Mouse (Mus musculus): ENCODE measurements around the gene Gm20388.

- TF ChIP-seq CTCF (IDR thresholded peaks at IDR 0.05; ENCODE audit: low read depth, low read length) (no peak), GATA1 (IDR thresholded peaks at IDR 0.05; ENCODE audit: borderline replicate concordance, low read length) (no peak)
These were observed 1581.0 kb downstream of the Gm20388 start for GRCm38 (mm10) chr8:121491633-121492032.

Data from G1E (cell line).